Mouse (Mus musculus): ENCODE data around the gene Gm9972.

DNA sequence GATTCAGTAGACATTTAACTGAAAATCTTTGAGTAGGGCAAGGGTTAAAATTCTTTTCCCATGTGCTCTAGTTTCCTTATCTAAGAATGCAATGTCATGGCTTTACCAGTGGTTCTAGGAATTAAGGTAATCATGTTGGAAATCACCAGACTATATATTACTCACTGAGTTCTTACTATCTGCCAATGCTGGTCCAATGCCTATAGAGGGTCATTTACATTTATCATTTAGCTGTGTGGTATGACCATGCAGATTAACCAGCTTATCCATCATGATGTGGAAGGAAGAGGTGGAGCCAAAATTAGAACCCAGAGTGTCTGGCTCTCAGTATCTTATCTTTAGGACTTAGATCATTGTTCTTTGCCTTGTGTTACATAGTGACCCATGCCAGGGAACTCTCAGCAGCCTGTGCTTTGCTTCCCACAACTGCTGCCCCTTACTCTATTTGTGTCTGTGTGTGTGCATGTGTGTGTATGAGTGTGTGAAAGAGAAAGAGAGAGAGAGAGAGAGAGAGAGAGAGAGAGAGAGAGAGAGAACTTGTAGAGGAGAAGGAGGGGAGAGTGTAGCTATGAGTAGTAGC, 12.3 kb upstream of the Gm9972 start:
- TF ChIP-seq CTCF (IDR thresholded peaks at IDR 0.05; ENCODE audit: borderline replicate concordance, extremely low read depth, insufficient read depth, insufficient read length) (no peak), POLR2A (IDR thresholded peaks at IDR 0.05; ENCODE audit: borderline replicate concordance, extremely low read depth, insufficient read depth, insufficient read length, poor library complexity, severe bottlenecking) (no peak)

Data from brain, embryonic 14.5 days (tissue).